Mouse (Mus musculus) heart, embryonic 13.5 days (tissue): ENCODE data around the gene Olfr1315-ps1. TPM values are rescaled to one million over a fixed set of nuclear protein-coding genes. Genes with fewer than 3 reads are reported as not detected.

Experiments
- ATAC-seq: fragments of 200-750 bp; cut with Nextera tagmentation; 2 replicates; pipeline ENCODE4 v1.8.0; 2017; ENCODE audit warnings: moderate TSS enrichment; ENCODE audit not compliant: insufficient number of reproducible peaks, low FRiP score, low TSS enrichment; ENCODE audit errors: extremely low read depth
- H3K27ac ChIP-seq: fragments of 300-500 bp; sonication (generic); replicated peaks from 2 replicates; pipeline ENCODE4 v1.5.1; 2015; ENCODE audit warnings: moderate library complexity, mild to moderate bottlenecking, inconsistent platforms
- H3K27me3 ChIP-seq: fragments of 300-500 bp; sonication (generic); replicated peaks from 2 replicates; pipeline ENCODE4 v1.6.1; 2015; ENCODE audit warnings: mild to moderate bottlenecking, inconsistent platforms
- H3K36me3 ChIP-seq: fragments of 300-500 bp; sonication (generic); 2 replicates; pipeline ENCODE4 v1.6.1; 2015; ENCODE audit warnings: mild to moderate bottlenecking, inconsistent platforms
- H3K4me1 ChIP-seq: fragments of 300-500 bp; sonication (generic); 2 replicates; pipeline ENCODE4 v1.6.1; 2015; ENCODE audit warnings: inconsistent platforms
- H3K4me2 ChIP-seq: fragments of 300-500 bp; sonication (generic); 2 replicates; pipeline ENCODE4 v1.6.1; 2015; ENCODE audit warnings: inconsistent platforms, mild to moderate bottlenecking, moderate library complexity
- H3K4me3 ChIP-seq: fragments of 300-500 bp; sonication (generic); 2 replicates; pipeline ENCODE4 v1.5.1; 2015; ENCODE audit warnings: moderate library complexity, mild to moderate bottlenecking, inconsistent platforms
- H3K9ac ChIP-seq: fragments of 300-500 bp; sonication (generic); 2 replicates; pipeline ENCODE4 v1.6.1; 2015; ENCODE audit warnings: inconsistent platforms, mild to moderate bottlenecking, moderate library complexity
- H3K9me3 ChIP-seq: fragments of 300-500 bp; sonication (generic); 2 replicates; pipeline ENCODE4 v1.6.1; 2016; ENCODE audit warnings: inconsistent platforms
- WGBS: fragments of 180-500 bp; shearing (Covaris S2); methylation state at CpG from one replicate; pipeline ENCODE4 v1.1.7; 2015; ENCODE audit warnings: mixed read lengths; 5-methylcytosine and 5-hydroxymethylcytosine counted together
- polyA plus RNA-seq: library from polyadenylated mRNA; unstranded; fragments of >200 nt; fragmentation: Nextera tagmentation; extraction: Ambion mirVana; gene quantifications from 2 replicates; pipeline ENCODE4 v1.2.1, GENCODE M21; 2015

Olfr1315-ps1 gene
- not detected in 2 replicates for polyA plus RNA-seq

- Histone ChIP-seq H3K36me3 (no peaks in the 10 kb centered on the region), H3K4me1 (no peaks in the 10 kb centered on the region), H3K4me2 (no peak within 1 kb of the TSS), H3K27me3 (no peaks in the 10 kb centered on the region), H3K9me3 (no peaks in the 10 kb centered on the region), H3K27ac (no peak within 1 kb of the TSS), H3K9ac (no peak within 1 kb of the TSS), H3K4me3 (no peak within 1 kb of the TSS)
- 52% methylated on average over 1 of the region's 1 CpGs for WGBS
- no peak for ATAC-seq
Observed at GRCm38 (mm10) chr2:112115340-112115739, at the start of gene Olfr1315-ps1. Olfr1315-ps1 (minus strand) TSS chr2:112115440.

DNA sequence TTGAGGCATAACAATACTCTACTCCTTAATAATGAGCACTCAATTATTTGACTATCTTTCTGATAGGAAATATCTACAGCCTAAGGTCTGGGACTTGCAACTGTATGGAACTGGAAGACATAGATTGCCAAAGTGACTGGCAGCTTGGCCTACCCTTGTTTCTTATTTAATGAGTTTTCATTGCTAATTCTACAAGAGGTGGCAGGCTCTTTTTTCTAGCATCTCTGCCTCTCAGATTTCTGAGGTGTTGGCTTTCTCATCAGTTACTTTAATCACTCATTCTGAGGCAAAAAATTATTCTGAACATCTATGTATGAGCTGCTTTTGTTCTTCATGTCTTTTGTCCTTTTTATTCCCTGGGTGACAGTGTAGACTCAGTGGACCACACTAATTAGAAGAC, 38.7 kb upstream of the Olfr1315-ps1 start, which contains the start of gene Olfr1318:
TSS of gene Olfr1318 (plus strand) at position 301 of the 400 bp plus-strand sequence.
- H3K4me1 ChIP-seq: no peaks in the 10 kb centered on the region
- no peak within 1 kb of the TSS for H3K9ac ChIP-seq
- H3K27ac ChIP-seq: no peak within 1 kb of the TSS
- H3K36me3 ChIP-seq: no peaks in the 10 kb centered on the region
- no peaks in the 10 kb centered on the region for H3K9me3 ChIP-seq
- no peaks in the 10 kb centered on the region for H3K27me3 ChIP-seq
- ATAC-seq: no peak
- H3K4me2 ChIP-seq: no peak within 1 kb of the TSS
- H3K4me3 ChIP-seq: no peak within 1 kb of the TSS

DNA sequence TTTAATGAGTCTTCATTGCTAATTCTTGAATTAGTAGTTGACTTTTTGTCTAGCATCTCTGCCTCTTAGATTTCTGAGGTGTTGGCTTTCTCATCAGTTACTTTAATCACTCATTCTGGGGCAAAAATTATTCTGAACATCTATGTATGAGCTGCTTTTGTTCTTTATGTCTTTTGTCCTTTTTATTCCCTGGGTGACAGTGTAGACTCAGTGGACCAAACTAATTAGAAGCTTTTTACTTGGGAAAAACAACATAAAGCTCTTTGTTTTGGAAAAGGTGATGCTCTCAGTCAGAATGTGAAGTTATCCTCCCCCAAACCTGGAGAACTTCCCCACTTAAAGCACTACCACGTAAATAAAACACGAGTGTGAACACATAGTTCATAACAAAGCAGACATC, 24.8 kb upstream of the Olfr1315-ps1 start, which contains the start of gene Olfr1317:
TSS of gene Olfr1317 (plus strand) at position 301 of the 400 bp plus-strand sequence.
- no peak within 1 kb of the TSS for H3K4me3 ChIP-seq
- 68% methylated on average over 2 of the region's 2 CpGs for WGBS

GRCm38 (mm10) chr2:112134877-112135276, 19.6 kb upstream of the Olfr1315-ps1 start, which contains the start of gene Olfr1316:
Olfr1316 (minus strand) TSS chr2:112134977.
- Histone ChIP-seq H3K4me2 (no peak within 1 kb of the TSS), H3K4me3 (no peak within 1 kb of the TSS), H3K27me3 (no peaks in the 10 kb centered on the region), H3K36me3 (no peaks in the 10 kb centered on the region), H3K9ac (no peak within 1 kb of the TSS), H3K4me1 (no peaks in the 10 kb centered on the region), H3K27ac (no peak within 1 kb of the TSS), H3K9me3 (no peaks in the 10 kb centered on the region)
- WGBS: 74% methylated on average over 2 of the region's 2 CpGs
- no peak for ATAC-seq

More for the DNA sequence above, 24.8 kb upstream of the Olfr1315-ps1 start, which contains the start of gene Olfr1317:
- no peaks in the 10 kb centered on the region for H3K27me3 ChIP-seq
- H3K27ac ChIP-seq: no peak within 1 kb of the TSS
- no peak for ATAC-seq
- no peak within 1 kb of the TSS for H3K4me2 ChIP-seq
- H3K9ac ChIP-seq: no peak within 1 kb of the TSS
- no peaks in the 10 kb centered on the region for H3K9me3 ChIP-seq
- H3K4me1 ChIP-seq: no peaks in the 10 kb centered on the region
- no peaks in the 10 kb centered on the region for H3K36me3 ChIP-seq

- no peak for ATAC-seq
- Histone ChIP-seq H3K9me3 (no peaks in the 10 kb centered on the region), H3K4me3 (no peak within 1 kb of the TSS), H3K27me3 (no peaks in the 10 kb centered on the region), H3K27ac (no peak within 1 kb of the TSS), H3K4me1 (no peaks in the 10 kb centered on the region), H3K36me3 (no peaks in the 10 kb centered on the region), H3K4me2 (no peak within 1 kb of the TSS), H3K9ac (no peak within 1 kb of the TSS)
Observed at GRCm38 (mm10) chr2:112096681-112097080, 18.6 kb downstream of the Olfr1315-ps1 start, which contains the start of gene Olfr1314. Olfr1314 (minus strand) TSS chr2:112096781.

GRCm38 (mm10) chr2:112077743-112078142, 37.5 kb downstream of the Olfr1315-ps1 start, which contains the start of gene Olfr1313:
Olfr1313 (minus strand) TSS chr2:112077843.
- ATAC-seq: no peak
- Histone ChIP-seq H3K4me3 (no peak within 1 kb of the TSS), H3K9me3 (no peaks in the 10 kb centered on the region), H3K36me3 (no peaks in the 10 kb centered on the region), H3K9ac (no peak within 1 kb of the TSS), H3K4me2 (no peak within 1 kb of the TSS), H3K27me3 (no peaks in the 10 kb centered on the region), H3K27ac (no peak within 1 kb of the TSS), H3K4me1 (no peaks in the 10 kb centered on the region)

Other genes with a start within 250 kb of the Olfr1315-ps1 start
- not detected in 2 replicates for gene Olfr1305, start 238.3 kb downstream of the Olfr1315-ps1 start, polyA plus RNA-seq
- gene Olfr1306, start 199.2 kb downstream of the Olfr1315-ps1 start, polyA plus RNA-seq: not detected in 2 replicates
- gene Olfr1307, start 166.0 kb downstream of the Olfr1315-ps1 start, polyA plus RNA-seq: 0.01 TPM in 1 of 2 replicates, not detected in the other
- not detected in 2 replicates for gene Olfr1308, start 150.5 kb downstream of the Olfr1315-ps1 start, polyA plus RNA-seq
- gene Olfr1309, start 125.2 kb downstream of the Olfr1315-ps1 start, polyA plus RNA-seq: not detected in 2 replicates
- gene Olfr1310, start 102.7 kb downstream of the Olfr1315-ps1 start, polyA plus RNA-seq: not detected in 2 replicates
- gene Olfr1311, start 91.0 kb downstream of the Olfr1315-ps1 start, polyA plus RNA-seq: not detected in 2 replicates
- gene Olfr1312, start 65.2 kb downstream of the Olfr1315-ps1 start, polyA plus RNA-seq: not detected in 2 replicates
- gene Olfr1313, start 37.6 kb downstream of the Olfr1315-ps1 start, polyA plus RNA-seq: not detected in 2 replicates
- not detected in 2 replicates for gene Olfr1314, start 18.7 kb downstream of the Olfr1315-ps1 start, polyA plus RNA-seq
- not detected in 2 replicates for gene Olfr1316, start 19.5 kb upstream of the Olfr1315-ps1 start, polyA plus RNA-seq
- gene Olfr1317, start 24.9 kb upstream of the Olfr1315-ps1 start, polyA plus RNA-seq: not detected in 2 replicates
- not detected in 2 replicates for gene Olfr1318, start 38.8 kb upstream of the Olfr1315-ps1 start, polyA plus RNA-seq
- 13.6 and 14.5 TPM in 2 replicates for gene Lpcat4, start 124.0 kb upstream of the Olfr1315-ps1 start, polyA plus RNA-seq
- gene Nutm1, start 143.9 kb upstream of the Olfr1315-ps1 start, polyA plus RNA-seq: 0.04 and 0.05 TPM in 2 replicates
- 155 and 186 TPM in 2 replicates for gene Nop10, start 146.5 kb upstream of the Olfr1315-ps1 start, polyA plus RNA-seq
- gene Slc12a6, start 150.4 kb upstream of the Olfr1315-ps1 start, polyA plus RNA-seq: 8.4 and 9.5 TPM in 2 replicates
- not detected in 2 replicates for gene Gm21985, start 150.9 kb upstream of the Olfr1315-ps1 start, polyA plus RNA-seq